ENCODE assay signal across 11 mouse cellular contexts in genomic region chr2:73527956-73528355, GRCm38 (mm10). TPM values are rescaled to one million over a fixed set of nuclear protein-coding genes. Genes with fewer than 3 reads are reported as not detected.
DNase-seq lines count a peak whose midpoint lies in the region; ATAC-seq and TF ChIP-seq lines count a peak whose summit lies in the region.
"Had no signal": no experiment of that assay in that cellular context is flagged by ENCODE, and none has a peak within 500 bp of the region (broad histone marks: within the 10 kb centered on the region; RNA-seq: fewer than 3 reads in every experiment).

No protein-coding gene starts in this region.

- no peak overlapping the region; the same call in 1 of the 2 replicates for H3K9ac ChIP-seq in liver, embryonic 11.5 days (ENCODE audit: low read depth, low read length)
- peak overlapping the region; percentile 94; the same call in 1 of the 2 replicates for H3K9ac ChIP-seq in intestine, embryonic 14.5 days (ENCODE audit: low read length)
- no peak overlapping the region for H3K9ac ChIP-seq in neural tube, embryonic 13.5 days

- no peak for TF ChIP-seq POLR2A in embryonic fibroblast, embryonic 13.5 days (IDR thresholded peaks at IDR 0.05; ENCODE audit: low read depth, low read length)

- H3K4me1 ChIP-seq in liver, embryonic 11.5 days (replicated peaks; ENCODE audit: control insufficient read depth, insufficient read depth, low read length) = peaks cover 45% of the 10 kb centered on the region
- H3K4me1 ChIP-seq in embryonic fibroblast, embryonic 13.5 days (ENCODE audit: control insufficient read depth, insufficient read depth, low read length) = peaks cover 10% of the 10 kb centered on the region
- H3K4me1 ChIP-seq in intestine, embryonic 14.5 days (replicated peaks; ENCODE audit: control insufficient read depth, insufficient read depth, low read length) = peaks cover 31% of the 10 kb centered on the region
- H3K4me1 ChIP-seq in neural tube, embryonic 13.5 days (replicated peaks) = peaks cover 22% of the 10 kb centered on the region

- ATAC-seq in liver, embryonic 11.5 days (replicated peaks; ENCODE audit: low FRiP score) = no peak
- no peak for ATAC-seq in intestine, embryonic 14.5 days (replicated peaks; ENCODE audit: low FRiP score, low TSS enrichment, low read depth)
- no peak for ATAC-seq in neural tube, embryonic 13.5 days (ENCODE audit: low read depth)

- no peaks in the 10 kb centered on the region for H3K36me3 ChIP-seq in liver, embryonic 11.5 days (ENCODE audit: control insufficient read depth, insufficient read depth, low read length)
- no peaks in the 10 kb centered on the region for H3K36me3 ChIP-seq in intestine, embryonic 14.5 days (ENCODE audit: control insufficient read depth, insufficient read depth, low read length)
- H3K36me3 ChIP-seq in neural tube, embryonic 13.5 days = no peaks in the 10 kb centered on the region

- WGBS in liver, embryonic 11.5 days = 81% methylated on average over 11 of the region's 11 CpGs
- 67% methylated on average over 11 of the region's 11 CpGs for WGBS in intestine, embryonic 14.5 days
- WGBS in neural tube, embryonic 13.5 days = 85% methylated on average over 11 of the region's 11 CpGs

- H3K9me3 ChIP-seq in liver, embryonic 11.5 days (ENCODE audit: control insufficient read depth, low read length) = no peaks in the 10 kb centered on the region
- H3K9me3 ChIP-seq in intestine, embryonic 14.5 days (ENCODE audit: control insufficient read depth, low read length) = no peaks in the 10 kb centered on the region
- no peaks in the 10 kb centered on the region for H3K9me3 ChIP-seq in neural tube, embryonic 13.5 days

- DNase-seq in liver, embryonic 11.5 days (ENCODE audit: low spot score) = no peak
- no peak for DNase-seq in liver
- no peak for DNase-seq in intestine, embryonic 14.5 days (ENCODE audit: low spot score)
- DNase-seq in gastrocnemius, postnatal 14 days = no peak
- DNase-seq in left cerebral cortex, postnatal 14 days (ENCODE audit: low spot score in 2 of 2) = no peak
- DNase-seq in adrenal gland, postnatal 25 days = no peak
- DNase-seq: cerebellum, adult 8-10 months; right cerebral cortex, postnatal 4 days had no signal

- H3K4me3 ChIP-seq in liver, embryonic 11.5 days (ENCODE audit: low read depth, low read length) = peak overlapping the region; percentile 73; the same call in 1 of the 2 replicates
- peak overlapping the region; percentile 85 for H3K4me3 ChIP-seq in embryonic fibroblast, embryonic 13.5 days (ENCODE audit: insufficient read depth, low read length)
- H3K4me3 ChIP-seq in intestine, embryonic 14.5 days (ENCODE audit: low read depth, low read length) = peak overlapping the region; percentile 91
- peak overlapping the region; percentile 68; the same call in 1 of the 2 replicates for H3K4me3 ChIP-seq in neural tube, embryonic 13.5 days

- peak overlapping the region; percentile 91 for H3K4me2 ChIP-seq in liver, embryonic 11.5 days
- H3K4me2 ChIP-seq in intestine, embryonic 14.5 days (ENCODE audit: low read length) = peak overlapping the region; percentile 80
- H3K4me2 ChIP-seq in neural tube, embryonic 13.5 days = peak overlapping the region; percentile 85

- no peaks in the 10 kb centered on the region for H3K27me3 ChIP-seq in liver, embryonic 11.5 days (replicated peaks; ENCODE audit: control insufficient read depth, insufficient read depth, low read length)
- H3K27me3 ChIP-seq in intestine, embryonic 14.5 days (replicated peaks; ENCODE audit: control insufficient read depth, insufficient read depth, low read length) = no peaks in the 10 kb centered on the region
- H3K27me3 ChIP-seq in neural tube, embryonic 13.5 days = no peaks in the 10 kb centered on the region; the same call in 1 of the 2 replicates

- no peak overlapping the region for H3K27ac ChIP-seq in liver, embryonic 11.5 days (ENCODE audit: low read depth, low read length)
- peak overlapping the region; percentile 0; the same call in 1 of the 2 replicates for H3K27ac ChIP-seq in embryonic fibroblast, embryonic 13.5 days (ENCODE audit: insufficient read depth, low read length)
- H3K27ac ChIP-seq in intestine, embryonic 14.5 days (ENCODE audit: low read depth) = no peak overlapping the region
- no peak overlapping the region for H3K27ac ChIP-seq in neural tube, embryonic 13.5 days (replicated peaks)

- TF ChIP-seq CTCF in embryonic fibroblast, embryonic 13.5 days (IDR thresholded peaks at IDR 0.05; ENCODE audit: borderline replicate concordance, insufficient read depth, low read length) = no peak

- intact Hi-C loops in gastrocnemius, postnatal 14 days (cut with DNase I; ENCODE audit: low total_unique reads) = no loop called here
- intact Hi-C loops in left cerebral cortex, postnatal 14 days (cut with DNase I) = loop anchor here (5.0 kb wide), 1 partner anchor 86 kb away; no protein-coding TSS in a partner anchor

RNA-seq across cellular contexts. Expression of gene Wipf1, which starts 1.6 kb away (rescaled TPM):
- polyA plus RNA-seq in liver, embryonic 11.5 days (2014; fragmentation: Nextera tagmentation; extraction: Ambion mirVana) = 12.0 and 12.7 TPM in 2 replicates
- polyA plus RNA-seq in embryonic fibroblast, embryonic 13.5 days (2011; ENCODE audit: insufficient read length, low read depth, missing spikeins) = 31.9 and 37.6 TPM in 2 replicates
- 13.6 and 14.4 TPM in 2 replicates for polyA plus RNA-seq in intestine, embryonic 14.5 days (2014; fragmentation: Nextera tagmentation; extraction: Ambion mirVana)
- 3.7 and 4.3 TPM in 2 replicates for polyA plus RNA-seq in neural tube, embryonic 13.5 days (2015; fragmentation: Nextera tagmentation; extraction: Ambion mirVana)
- 10 to 100 TPM; 17.4 to 19.8 TPM for total RNA-seq in gastrocnemius, postnatal 14 days (2021)
- 1 to 10 TPM; 8.2 to 8.5 TPM for total RNA-seq in left cerebral cortex, postnatal 14 days (2021)
- total RNA-seq in adrenal gland, postnatal 25 days (2021) = 14.9 and 17.0 TPM in 2 replicates

RNA-seq across cellular contexts. Expression of gene Chrna1, which starts 52.2 kb away (rescaled TPM):
- 0.66 and 0.70 TPM in 2 replicates for polyA plus RNA-seq in liver, embryonic 11.5 days (2014; fragmentation: Nextera tagmentation; extraction: Ambion mirVana)
- 0.19 and 0.37 TPM in 2 replicates for polyA plus RNA-seq in embryonic fibroblast, embryonic 13.5 days (2011; ENCODE audit: insufficient read length, low read depth, missing spikeins)
- 0.08 and 0.20 TPM in 2 replicates for polyA plus RNA-seq in intestine, embryonic 14.5 days (2014; fragmentation: Nextera tagmentation; extraction: Ambion mirVana)
- 0.52 and 1.7 TPM in 2 replicates for polyA plus RNA-seq in neural tube, embryonic 13.5 days (2015; fragmentation: Nextera tagmentation; extraction: Ambion mirVana)
- total RNA-seq in gastrocnemius, postnatal 14 days (2021) = 10 to 100 TPM; 14.4 to 17.4 TPM
- under 1 TPM; 0.07 to 0.19 TPM for total RNA-seq in left cerebral cortex, postnatal 14 days (2021)
- not detected in 2 replicates for total RNA-seq in adrenal gland, postnatal 25 days (2021)
- total RNA-seq: liver, adult 2 months had no signal
- polyA plus RNA-seq: liver, adult 2 months had no signal
